Mouse (Mus musculus) kidney, adult 2 months (tissue): ENCODE data around the gene Kmt5b.

ENCODE experiments used
- CTCF ChIP-seq: fragments of 200-500 bp; conservative IDR thresholded peaks from 2 replicates; pipeline ENCODE4 v1.5.1; 2011; ENCODE audit warnings: low read depth, mild to moderate bottlenecking, control low read depth, low read length, moderate library complexity, mixed read lengths; ENCODE audit not compliant: insufficient read depth, insufficient read length
- POLR2A ChIP-seq: fragments of 200-500 bp; IDR thresholded peaks from one replicate; pipeline ENCODE4 v1.6.1; 2011; ENCODE audit warnings: low read depth, low read length, control low read depth

GRCm38 (mm10) chr19:3862713-3863112, 95.5 kb downstream of the Kmt5b start:
- TF ChIP-seq POLR2A: no peak
- TF ChIP-seq CTCF: no peak
